Mouse (Mus musculus) ES-E14 (cell line): ENCODE measurements around the gene 4930415O20Rik. TPM values are rescaled to one million over a fixed set of nuclear protein-coding genes. Genes with fewer than 3 reads are reported as not detected.

Experiments used
- DNase-seq: peaks from one replicate; pipeline ENCODE4 v3.0.0-alpha.2; 2013; ENCODE audit warnings: low read depth, low spot score
- H3K27ac ChIP-seq: 2 replicates; pipeline ENCODE4 v1.5.1; 2012; ENCODE audit warnings: low read depth, mild to moderate bottlenecking, low read length, moderate library complexity, mixed read lengths; ENCODE audit not compliant: poor library complexity, insufficient read depth, severe bottlenecking
- H3K36me3 ChIP-seq: 2 replicates; pipeline ENCODE4 v1.6.1; 2012; ENCODE audit warnings: mild to moderate bottlenecking, low read length, moderate library complexity, mixed read lengths; ENCODE audit not compliant: control insufficient read depth, poor library complexity, insufficient read depth, severe bottlenecking
- H3K4me1 ChIP-seq, 2 experiments: fragments of 150-350 bp in 1 of 2; sonication (generic) in 1 of 2; 2 replicates each; pipeline ENCODE4 v1.6.1; 2012; ENCODE audit warnings: low read length in 2 of 2, mild to moderate bottlenecking in 1 of 2, mixed read lengths in 1 of 2; ENCODE audit not compliant: control insufficient read depth in 2 of 2, insufficient read depth in 2 of 2, poor library complexity in 1 of 2
- H3K4me3 ChIP-seq, 2 experiments: fragments of 150-350 bp in 1 of 2; sonication (generic) in 1 of 2; 2 replicates each; pipeline ENCODE4 v1.5.1; 2012; ENCODE audit warnings: low read length in 2 of 2, low read depth in 1 of 2, mild to moderate bottlenecking in 1 of 2, mixed read lengths in 1 of 2; ENCODE audit not compliant: insufficient read depth in 1 of 2, poor library complexity in 1 of 2, severe bottlenecking in 1 of 2
- H3K9ac ChIP-seq: 2 replicates; pipeline ENCODE4 v1.6.1; 2012; ENCODE audit warnings: low read depth, mild to moderate bottlenecking, low read length, mixed read lengths; ENCODE audit not compliant: poor library complexity, insufficient read depth, severe bottlenecking
- H3K9me3 ChIP-seq: fragments of 150-350 bp; sonication (generic); 2 replicates; pipeline ENCODE4 v1.6.1; 2012; ENCODE audit warnings: low read depth, mild to moderate bottlenecking, low read length; ENCODE audit not compliant: control insufficient read depth, insufficient read depth
- CHD2 ChIP-seq: IDR thresholded peaks from 2 replicates; pipeline ENCODE4 v1.6.1; 2014; ENCODE audit warnings: mild to moderate bottlenecking, low read depth, low read length, inconsistent platforms
- HCFC1 ChIP-seq: IDR thresholded peaks from 2 replicates; pipeline ENCODE4 v1.6.1; 2012; ENCODE audit warnings: low read length, inconsistent platforms, borderline replicate concordance; ENCODE audit not compliant: insufficient read depth
- MAFK ChIP-seq: IDR thresholded peaks from 2 replicates; pipeline ENCODE4 v1.6.1; 2014; ENCODE audit warnings: mild to moderate bottlenecking, low read depth, low read length, inconsistent platforms; ENCODE audit not compliant: insufficient read depth
- ZC3H11A ChIP-seq: IDR thresholded peaks from 2 replicates; pipeline ENCODE4 v1.6.1; 2012; ENCODE audit warnings: low read depth, mild to moderate bottlenecking, inconsistent platforms, low read length, borderline replicate concordance
- ZNF384 ChIP-seq: IDR thresholded peaks from 2 replicates; pipeline ENCODE4 v1.6.1; 2012; ENCODE audit warnings: low read depth, low read length, inconsistent platforms
- in situ Hi-C, 2 experiments: fragments of 600-800 bp; cut with MboI; formaldehyde crosslinking; loops; one replicate each; pipeline ENCODE4 v1.15.1; 2025; ENCODE audit warnings: low sequenced_read_pairs in 2 of 2, inconsistent platforms in 1 of 2; ENCODE audit not compliant: unreplicated experiment in 2 of 2
- total RNA-seq: library from RNA; depleted of rRNA; stranded (reverse); fragments of 300-350 nt; gene quantifications from 2 replicates; pipeline ENCODE4 v1.2.3, GENCODE M21; 2012; rRNA removed

4930415O20Rik gene
- total RNA-seq = not detected in 2 replicates

- no peak for TF ChIP-seq HCFC1
- TF ChIP-seq ZNF384 = no peak
- no peak for TF ChIP-seq ZC3H11A
- no peak for TF ChIP-seq CHD2
- no peak for TF ChIP-seq MAFK
- Histone ChIP-seq H3K36me3 (no peaks in the 10 kb centered on the region; the same call in 1 of the 2 replicates), H3K9me3 (no peaks in the 10 kb centered on the region), H3K9ac (no peak within 1 kb of the TSS), H3K4me1 (peaks cover 0 to under 1% of the 10 kb centered on the region in 2 experiments; a peak in 1 of 4 replicates), H3K4me3 (no peak within 1 kb of the TSS), H3K27ac (no peak within 1 kb of the TSS)
- DNase-seq = no peak
- in situ Hi-C loops = no loop called here
Observed at GRCm38 (mm10) chr15:98570873-98571538, at the start of gene 4930415O20Rik, which contains the start of gene Ccnt1. 4930415O20Rik (plus strand) TSS chr15:98571004. Ccnt1 (minus strand) TSS chr15:98570923.

- DNase-seq = no peak
- in situ Hi-C loops = no loop called here
- no peak for TF ChIP-seq CHD2
- TF ChIP-seq ZNF384 = no peak
- TF ChIP-seq MAFK = no peak
- TF ChIP-seq ZC3H11A = no peak
- no peak for TF ChIP-seq HCFC1
- H3K36me3 ChIP-seq = peaks cover 57% of the 10 kb centered on the region
- H3K4me1 ChIP-seq = peaks cover 3 to 5% of the 10 kb centered on the region in 2 experiments; a peak in 3 of 4 replicates
- H3K9ac ChIP-seq = no peak overlapping the region
- H3K27ac ChIP-seq = no peak overlapping the region
- H3K9me3 ChIP-seq = no peaks in the 10 kb centered on the region
- H3K4me3 ChIP-seq = no peak overlapping the region
Observed at GRCm38 (mm10) chr15:98521245-98521644, 49.6 kb upstream of the 4930415O20Rik start.

- no peak for DNase-seq
- in situ Hi-C loops = no loop called here
- no peak overlapping the region for H3K9ac ChIP-seq
- no peaks in the 10 kb centered on the region for H3K9me3 ChIP-seq
- peaks cover 70% of the 10 kb centered on the region for H3K36me3 ChIP-seq
- TF ChIP-seq ZNF384 (no peak), ZC3H11A (no peak), MAFK (peak; percentile 92)
- peak overlapping the region; percentile 6; the same call in 1 of the 2 replicates for H3K27ac ChIP-seq
- no peak overlapping the region for H3K4me3 ChIP-seq
- peaks cover 4 to 8% of the 10 kb centered on the region in 2 experiments for H3K4me1 ChIP-seq
Observed at GRCm38 (mm10) chr15:98526057-98526456, 44.7 kb upstream of the 4930415O20Rik start.

GRCm38 (mm10) chr15:98527056-98527771 is 43.6 kb upstream of the 4930415O20Rik start:
- no peak for DNase-seq
- Histone ChIP-seq H3K9ac (no peak overlapping the region; the same call in 1 of the 2 replicates), H3K4me1 (peaks cover 4 to 9% of the 10 kb centered on the region in 2 experiments), H3K9me3 (no peaks in the 10 kb centered on the region), H3K4me3 (no peak overlapping the region), H3K27ac (no peak overlapping the region; the same call in 1 of the 2 replicates), H3K36me3 (peaks cover 67% of the 10 kb centered on the region)
- in situ Hi-C loops = no loop called here
- TF ChIP-seq HCFC1 = no peak

- Histone ChIP-seq H3K27ac (no peak overlapping the region), H3K4me1 (peaks cover 4 to 10% of the 10 kb centered on the region in 2 experiments), H3K9me3 (no peaks in the 10 kb centered on the region), H3K9ac (no peak overlapping the region; the same call in 1 of the 2 replicates), H3K4me3 (no peak overlapping the region), H3K36me3 (peaks cover 62% of the 10 kb centered on the region)
- in situ Hi-C loops = no loop called here
- TF ChIP-seq ZC3H11A (no peak), CHD2 (no peak), ZNF384 (no peak), HCFC1 (no peak), MAFK (no peak)
- DNase-seq = no peak
Observed at GRCm38 (mm10) chr15:98528066-98528563, 42.7 kb upstream of the 4930415O20Rik start.
